Mouse (Mus musculus) lung, embryonic 16.5 days (tissue): Measurements from ENCODE around the gene Fam214a. TPM values are rescaled to one million over a fixed set of nuclear protein-coding genes. Genes with fewer than 3 reads are reported as not detected.

Experiments used
- ATAC-seq: fragments of 200-750 bp; cut with Nextera tagmentation; 2 replicates; pipeline ENCODE4 v1.8.0; 2017; ENCODE audit warnings: low read depth, mild to moderate bottlenecking, moderate library complexity
- H3K27ac ChIP-seq: fragments of 300-500 bp; sonication (generic); 2 replicates; pipeline ENCODE4 v1.5.1; 2014; ENCODE audit warnings: mild to moderate bottlenecking, control low read depth, low read length
- H3K27me3 ChIP-seq: fragments of 300-500 bp; sonication (generic); 2 replicates; pipeline ENCODE4 v1.6.1; 2014; ENCODE audit warnings: low read depth, low read length, mixed read lengths; ENCODE audit not compliant: control insufficient read depth, insufficient read depth
- H3K36me3 ChIP-seq: fragments of 300-500 bp; sonication (generic); 2 replicates; pipeline ENCODE4 v1.6.1; 2014; ENCODE audit warnings: low read length; ENCODE audit not compliant: control insufficient read depth, insufficient read depth
- H3K4me1 ChIP-seq: fragments of 300-500 bp; sonication (generic); replicated peaks from 2 replicates; pipeline ENCODE4 v1.6.1; 2014; ENCODE audit warnings: low read length, mixed read lengths; ENCODE audit not compliant: control insufficient read depth, insufficient read depth
- H3K4me2 ChIP-seq: fragments of 300-500 bp; sonication (generic); 2 replicates; pipeline ENCODE4 v1.6.1; 2014; ENCODE audit warnings: low read depth, low read length, control low read depth
- H3K4me3 ChIP-seq: fragments of 300-500 bp; sonication (generic); 2 replicates; pipeline ENCODE4 v1.5.1; 2014; ENCODE audit warnings: mild to moderate bottlenecking, low read length, control low read depth
- H3K9ac ChIP-seq: fragments of 300-500 bp; sonication (generic); 2 replicates; pipeline ENCODE4 v1.6.1; 2014; ENCODE audit warnings: low read length, control low read depth
- H3K9me3 ChIP-seq: fragments of 300-500 bp; sonication (generic); 2 replicates; pipeline ENCODE4 v1.6.1; 2016; ENCODE audit warnings: low read length; ENCODE audit not compliant: control insufficient read depth
- WGBS: fragments of 180-500 bp; shearing (Covaris S2); extraction: QIAGEN DNeasy Blood & Tissue Kit; methylation state at CpG from one replicate; pipeline ENCODE4 v1.1.7; 2014; 5-methylcytosine and 5-hydroxymethylcytosine counted together
- polyA plus RNA-seq: library from polyadenylated mRNA; unstranded; fragments of >200 nt; fragmentation: Nextera tagmentation; extraction: Ambion mirVana; gene quantifications from 2 replicates; pipeline ENCODE4 v1.2.1, GENCODE M21; 2015

Gene Fam214a
- polyA plus RNA-seq, 1 experiment from 2014 or later = 12.1 TPM

DNA sequence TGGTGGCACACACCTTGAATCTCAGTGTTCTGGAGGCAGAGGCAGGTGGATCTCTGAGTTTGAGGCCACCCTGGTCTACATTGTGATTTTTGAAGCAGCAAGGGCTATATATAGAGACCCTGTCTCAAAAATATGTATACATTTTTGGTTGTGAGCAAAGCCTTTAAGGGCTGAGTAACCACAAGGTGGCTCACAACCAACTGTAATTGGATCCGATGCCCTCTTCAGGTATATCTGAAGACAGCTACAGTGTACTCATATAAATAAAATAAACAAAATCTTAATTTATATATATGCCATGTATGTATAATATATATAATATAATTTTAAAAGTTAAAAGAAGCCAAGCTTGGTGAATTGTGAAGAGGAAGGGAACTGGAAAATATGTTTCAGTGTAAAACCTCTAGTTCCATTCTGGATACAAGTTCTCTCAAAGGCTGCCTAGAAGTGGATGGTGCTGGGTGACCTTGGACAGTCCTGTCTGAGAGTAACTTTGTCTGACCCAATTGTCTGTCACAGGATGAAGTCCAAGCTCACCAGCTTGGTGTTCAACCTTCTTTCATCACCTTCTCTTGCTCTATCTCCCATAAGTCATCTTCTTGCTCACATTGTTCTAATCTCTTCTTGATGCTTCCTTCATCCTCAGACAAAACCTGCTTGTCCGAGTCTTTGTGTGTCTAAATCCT is 89.3 kb downstream of the Fam214a start:
- Histone ChIP-seq H3K4me3 (no peak overlapping the region), H3K9ac (no peak overlapping the region), H3K4me1 (peaks cover 12% of the 10 kb centered on the region; the same call in 1 of the 2 replicates), H3K27me3 (no peaks in the 10 kb centered on the region), H3K27ac (no peak overlapping the region), H3K36me3 (peaks cover 6% of the 10 kb centered on the region; the same call in 1 of the 2 replicates), H3K4me2 (no peak overlapping the region), H3K9me3 (no peaks in the 10 kb centered on the region)
- 72% methylated on average over 2 of the region's 2 CpGs for WGBS
- no peak for ATAC-seq

GRCm38 (mm10) chr9:75043191-75043590 is 90.5 kb downstream of the Fam214a start:
- H3K4me3 ChIP-seq = no peak overlapping the region
- H3K9ac ChIP-seq = no peak overlapping the region
- H3K27ac ChIP-seq = no peak overlapping the region
- no peak overlapping the region for H3K4me2 ChIP-seq
- peaks cover 12% of the 10 kb centered on the region; the same call in 1 of the 2 replicates for H3K4me1 ChIP-seq
- 97% methylated on average over 2 of the region's 2 CpGs for WGBS
- peaks cover 6% of the 10 kb centered on the region; the same call in 1 of the 2 replicates for H3K36me3 ChIP-seq
- ATAC-seq = no peak
- H3K27me3 ChIP-seq = no peaks in the 10 kb centered on the region
- no peaks in the 10 kb centered on the region for H3K9me3 ChIP-seq

GRCm38 (mm10) chr9:75047079-75047478 is 94.4 kb downstream of the Fam214a start:
- no peak overlapping the region for H3K9ac ChIP-seq
- H3K4me3 ChIP-seq = no peak overlapping the region
- H3K4me1 ChIP-seq = peaks cover 9% of the 10 kb centered on the region; the same call in 1 of the 2 replicates
- H3K27ac ChIP-seq = no peak overlapping the region
- H3K27me3 ChIP-seq = no peaks in the 10 kb centered on the region
- H3K9me3 ChIP-seq = no peaks in the 10 kb centered on the region
- H3K36me3 ChIP-seq = peaks cover 6% of the 10 kb centered on the region; the same call in 1 of the 2 replicates
- ATAC-seq = no peak
- H3K4me2 ChIP-seq = no peak overlapping the region

DNA sequence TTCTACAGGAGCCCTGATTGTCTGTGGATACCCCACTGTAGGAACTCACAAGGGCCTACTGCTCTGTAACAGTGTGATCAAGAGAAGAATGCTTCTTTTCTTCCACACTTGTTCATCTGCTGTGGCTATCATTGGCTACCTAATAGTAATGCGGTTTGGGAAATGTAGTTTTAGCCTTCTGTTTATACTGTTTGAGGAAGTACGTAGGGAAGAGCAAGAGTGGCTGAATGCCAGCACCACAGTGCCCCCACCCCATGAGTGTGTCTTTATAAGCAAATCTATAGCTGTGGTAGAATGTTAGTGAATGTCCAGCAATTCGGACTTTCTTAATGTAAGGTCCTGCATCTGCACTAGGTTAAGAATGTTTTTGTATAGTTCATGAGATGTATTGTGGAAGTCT is 96.4 kb downstream of the Fam214a start:
- peaks cover 8% of the 10 kb centered on the region; the same call in 1 of the 2 replicates for H3K36me3 ChIP-seq
- H3K4me2 ChIP-seq = no peak overlapping the region
- no peak for ATAC-seq
- peaks cover 9% of the 10 kb centered on the region; the same call in 1 of the 2 replicates for H3K4me1 ChIP-seq
- 52% methylated on average over 3 of the region's 3 CpGs for WGBS
- H3K27ac ChIP-seq = no peak overlapping the region
- no peak overlapping the region for H3K9ac ChIP-seq
- no peak overlapping the region for H3K4me3 ChIP-seq
- no peaks in the 10 kb centered on the region for H3K9me3 ChIP-seq
- no peaks in the 10 kb centered on the region for H3K27me3 ChIP-seq

GRCm38 (mm10) chr9:75050003-75050402 is 97.3 kb downstream of the Fam214a start:
- no peaks in the 10 kb centered on the region for H3K27me3 ChIP-seq
- WGBS = 20% methylated on average over 3 of the region's 3 CpGs
- H3K9me3 ChIP-seq = no peaks in the 10 kb centered on the region
- ATAC-seq = peak; percentile 51; the same call in 1 of the 2 replicates
- H3K4me3 ChIP-seq = no peak overlapping the region
- peaks cover 5% of the 10 kb centered on the region; the same call in 1 of the 2 replicates for H3K36me3 ChIP-seq
- H3K9ac ChIP-seq = no peak overlapping the region
- no peak overlapping the region for H3K27ac ChIP-seq
- no peak overlapping the region for H3K4me2 ChIP-seq
- H3K4me1 ChIP-seq = peaks cover 9% of the 10 kb centered on the region; the same call in 1 of the 2 replicates

DNA sequence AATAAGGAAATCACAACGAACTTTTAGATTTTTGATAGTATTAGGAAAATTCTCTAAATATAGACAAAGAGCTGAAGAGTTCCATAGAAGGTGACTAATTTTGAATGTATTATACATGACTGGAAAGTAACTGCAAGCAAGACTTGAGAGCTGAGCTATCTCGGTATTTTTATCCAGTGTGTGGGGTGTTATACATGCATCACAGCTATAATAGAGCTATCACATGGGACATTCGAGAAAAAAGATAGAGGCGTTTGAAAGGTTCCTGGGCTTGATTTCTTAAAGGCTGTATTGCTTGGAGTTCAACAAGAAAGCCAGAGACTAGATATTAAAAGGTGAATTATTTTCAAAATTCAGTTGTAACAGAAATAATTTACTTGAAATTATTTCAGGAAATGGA is 99.2 kb downstream of the Fam214a start:
- 81% methylated on average over 4 of the region's 4 CpGs for WGBS
- no peak overlapping the region for H3K9ac ChIP-seq
- H3K9me3 ChIP-seq = no peaks in the 10 kb centered on the region
- H3K4me3 ChIP-seq = no peak overlapping the region
- H3K27ac ChIP-seq = no peak overlapping the region
- no peaks in the 10 kb centered on the region for H3K27me3 ChIP-seq
- no peak for ATAC-seq
- peaks cover 9% of the 10 kb centered on the region; the same call in 1 of the 2 replicates for H3K4me1 ChIP-seq
- H3K4me2 ChIP-seq = no peak overlapping the region
- H3K36me3 ChIP-seq = peaks cover 7% of the 10 kb centered on the region

DNA sequence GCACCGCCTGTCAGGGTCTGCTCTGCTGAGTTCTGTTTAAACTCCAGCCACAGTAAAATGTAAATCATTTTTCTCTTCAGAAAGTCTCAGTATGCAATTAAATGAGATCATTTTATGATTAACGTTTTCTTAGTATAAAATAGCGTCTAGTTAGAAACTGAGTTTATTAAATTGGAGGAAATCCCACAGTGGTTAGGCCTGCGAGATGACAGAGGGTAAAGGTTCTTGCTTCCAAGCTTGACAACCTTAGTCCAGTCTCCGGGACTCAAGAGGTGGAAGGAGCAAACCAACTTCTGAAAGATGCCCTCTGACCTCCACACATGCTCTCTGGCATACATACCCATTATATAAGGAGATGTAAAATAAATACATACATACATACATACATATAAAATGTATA is 102.4 kb downstream of the Fam214a start:
- H3K27ac ChIP-seq = no peak overlapping the region
- H3K4me2 ChIP-seq = no peak overlapping the region
- H3K4me3 ChIP-seq = no peak overlapping the region
- H3K36me3 ChIP-seq = peaks cover 22% of the 10 kb centered on the region
- H3K27me3 ChIP-seq = no peaks in the 10 kb centered on the region
- H3K9me3 ChIP-seq = no peaks in the 10 kb centered on the region
- ATAC-seq = no peak
- peaks cover 3% of the 10 kb centered on the region; the same call in 1 of the 2 replicates for H3K4me1 ChIP-seq
- no peak overlapping the region for H3K9ac ChIP-seq
- 82% methylated on average over 5 of the region's 5 CpGs for WGBS

DNA sequence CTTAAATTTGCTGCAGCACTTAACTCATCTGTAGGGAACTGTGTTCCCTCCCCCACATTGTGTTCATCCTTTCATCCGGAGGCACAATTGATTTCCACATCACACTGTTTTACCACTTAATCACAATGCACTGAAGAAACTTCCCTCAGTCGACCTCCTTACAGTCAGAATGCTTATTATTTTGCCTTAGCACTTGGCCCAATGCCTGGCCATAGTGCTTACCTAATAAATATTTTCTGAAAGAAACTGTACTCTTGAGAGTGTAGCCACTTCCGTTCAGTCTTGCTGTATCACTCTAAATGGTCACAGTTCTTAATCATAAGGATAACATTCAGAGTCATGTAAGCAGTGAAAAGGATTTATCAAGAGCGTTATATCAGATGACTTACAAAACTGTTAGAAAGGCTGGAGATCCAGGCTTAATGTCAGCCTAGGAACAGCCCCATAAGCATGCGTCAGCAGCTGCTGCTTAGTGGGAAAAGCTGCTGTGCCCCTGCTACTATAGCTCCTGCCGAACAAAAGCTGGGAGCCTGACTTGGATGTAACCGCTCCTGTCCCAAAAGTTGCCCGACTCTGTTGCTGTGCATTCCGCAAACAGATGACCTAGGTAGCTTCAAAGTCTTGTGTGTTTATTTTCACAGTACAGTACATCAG is 112.1 kb downstream of the Fam214a start:
- H3K36me3 ChIP-seq = no peaks in the 10 kb centered on the region
- no peaks in the 10 kb centered on the region for H3K27me3 ChIP-seq
- 50% methylated on average over 9 of the region's 9 CpGs for WGBS
- no peak overlapping the region for H3K27ac ChIP-seq
- ATAC-seq = peak; percentile 41; the same call in 1 of the 2 replicates
- H3K9me3 ChIP-seq = no peaks in the 10 kb centered on the region
- H3K9ac ChIP-seq = no peak overlapping the region
- no peak overlapping the region for H3K4me3 ChIP-seq
- no peak overlapping the region for H3K4me2 ChIP-seq
- H3K4me1 ChIP-seq = no peaks in the 10 kb centered on the region

- no peaks in the 10 kb centered on the region for H3K9me3 ChIP-seq
- 17% methylated on average over 23 of the region's 23 CpGs for WGBS
These were observed 117.9 kb downstream of the Fam214a start, which contains the start of gene Myo5a for GRCm38 (mm10) chr9:75070457-75071028. Gene Myo5a (plus strand): TSS chr9:75071015.

More at GRCm38 (mm10) chr9:75070457-75071028, 117.9 kb downstream of the Fam214a start, which contains the start of gene Myo5a:
- peak within 1 kb of the TSS; percentile 88 for H3K4me3 ChIP-seq
- H3K27me3 ChIP-seq = no peaks in the 10 kb centered on the region
- peak within 1 kb of the TSS; percentile 83 for H3K27ac ChIP-seq
- H3K4me1 ChIP-seq = peaks cover 9% of the 10 kb centered on the region; the same call in 1 of the 2 replicates
- H3K36me3 ChIP-seq = no peaks in the 10 kb centered on the region
- ATAC-seq = no peak
- peak within 1 kb of the TSS; percentile 99 for H3K4me2 ChIP-seq
- peak within 1 kb of the TSS; percentile 89 for H3K9ac ChIP-seq
